Mouse (Mus musculus) forebrain, embryonic 15.5 days (tissue): Measurements from ENCODE around the gene Zfp764. TPM values are rescaled to one million over a fixed set of nuclear protein-coding genes. Genes with fewer than 3 reads are reported as not detected.

Experiments used
- ATAC-seq: fragments of 200-750 bp; cut with Nextera tagmentation; replicated peaks from 2 replicates; pipeline ENCODE4 v1.8.0; 2017; ENCODE audit warnings: mild to moderate bottlenecking, moderate TSS enrichment, moderate library complexity
- H3K27ac ChIP-seq: fragments of 300-500 bp; sonication (generic); replicated peaks from 2 replicates; pipeline ENCODE4 v1.5.1; 2015; ENCODE audit warnings: mild to moderate bottlenecking, inconsistent platforms
- H3K27me3 ChIP-seq: fragments of 300-500 bp; sonication (generic); 2 replicates; pipeline ENCODE4 v1.6.1; 2015; ENCODE audit warnings: inconsistent platforms
- H3K36me3 ChIP-seq: fragments of 300-500 bp; sonication (generic); 2 replicates; pipeline ENCODE4 v1.6.1; 2015; ENCODE audit warnings: mild to moderate bottlenecking, inconsistent platforms
- H3K4me1 ChIP-seq: fragments of 300-500 bp; sonication (generic); 2 replicates; pipeline ENCODE4 v1.6.1; 2015; ENCODE audit warnings: inconsistent platforms
- H3K4me2 ChIP-seq: fragments of 300-500 bp; sonication (generic); replicated peaks from 2 replicates; pipeline ENCODE4 v1.6.1; 2015; ENCODE audit warnings: mild to moderate bottlenecking, inconsistent platforms
- H3K4me3 ChIP-seq: fragments of 300-500 bp; sonication (generic); 2 replicates; pipeline ENCODE4 v1.5.1; 2015; ENCODE audit warnings: mild to moderate bottlenecking, inconsistent platforms
- H3K9ac ChIP-seq: fragments of 300-500 bp; sonication (generic); replicated peaks from 2 replicates; pipeline ENCODE4 v1.6.1; 2015; ENCODE audit warnings: mild to moderate bottlenecking, inconsistent platforms
- H3K9me3 ChIP-seq: fragments of 300-500 bp; sonication (generic); 2 replicates; pipeline ENCODE4 v1.6.1; 2016; ENCODE audit warnings: inconsistent platforms
- WGBS: fragments of 180-500 bp; shearing (Covaris S2); methylation state at CpG from one replicate; pipeline ENCODE4 v1.1.7; 2015; ENCODE audit warnings: mixed read lengths; 5-methylcytosine and 5-hydroxymethylcytosine counted together
- polyA plus RNA-seq: library from polyadenylated mRNA; unstranded; fragments of >200 nt; fragmentation: Nextera tagmentation; extraction: Ambion mirVana; gene quantifications from 2 replicates; pipeline ENCODE4 v1.2.1, GENCODE M21; 2015

The Zfp764 gene
- polyA plus RNA-seq, 1 experiment from 2014 or later: 6.1 TPM

DNA sequence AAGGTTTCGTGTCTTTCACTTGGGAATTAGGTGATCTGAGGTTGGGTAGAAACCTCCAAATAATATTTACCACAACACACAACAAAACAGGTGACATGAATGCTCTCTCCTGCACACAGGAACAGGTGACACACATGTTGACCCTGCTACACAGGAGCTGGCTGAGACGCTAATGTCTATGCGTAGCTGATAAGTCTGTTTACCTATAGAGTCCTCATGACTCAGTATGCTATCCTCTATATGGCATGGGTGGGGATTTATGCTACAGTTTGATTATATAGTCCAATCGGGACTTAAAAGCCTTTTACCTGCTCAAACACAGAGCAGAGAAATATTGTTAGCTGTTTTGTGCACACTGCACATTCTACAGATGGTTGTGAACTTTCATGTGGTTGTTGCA is 46.4 kb downstream of the Zfp764 start:
- WGBS: 84% methylated on average over 4 of the region's 4 CpGs
- H3K27ac ChIP-seq: no peak overlapping the region
- peaks cover 3% of the 10 kb centered on the region; the same call in 1 of the 2 replicates for H3K27me3 ChIP-seq
- H3K4me1 ChIP-seq: peaks cover 17% of the 10 kb centered on the region
- no peak overlapping the region for H3K4me2 ChIP-seq
- H3K36me3 ChIP-seq: no peaks in the 10 kb centered on the region
- ATAC-seq: no peak
- H3K4me3 ChIP-seq: no peak overlapping the region
- H3K9me3 ChIP-seq: no peaks in the 10 kb centered on the region
- no peak overlapping the region for H3K9ac ChIP-seq

DNA sequence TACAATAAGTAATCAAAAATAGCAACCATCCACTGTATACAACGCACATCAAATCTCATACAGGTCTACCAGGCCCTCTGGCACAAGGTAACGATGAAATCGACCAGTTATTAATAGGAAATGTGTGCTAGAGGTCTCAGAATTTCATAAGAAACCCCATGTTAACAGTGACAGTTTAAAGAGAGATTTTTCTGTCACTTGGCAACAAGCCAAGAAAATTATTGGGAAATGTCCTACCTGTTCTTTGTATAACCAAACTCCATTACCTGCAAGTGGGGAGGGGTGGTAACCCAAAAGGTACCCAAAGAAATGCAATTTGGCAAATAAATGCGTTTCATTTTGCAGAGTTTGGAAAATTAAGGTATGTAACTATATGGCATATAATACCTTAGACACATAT is 48.1 kb downstream of the Zfp764 start:
- Histone ChIP-seq H3K4me3 (no peak overlapping the region), H3K4me2 (no peak overlapping the region), H3K9ac (no peak overlapping the region), H3K36me3 (no peaks in the 10 kb centered on the region), H3K27ac (no peak overlapping the region), H3K4me1 (peaks cover 6% of the 10 kb centered on the region), H3K27me3 (peaks cover 3% of the 10 kb centered on the region; the same call in 1 of the 2 replicates), H3K9me3 (no peaks in the 10 kb centered on the region)
- WGBS: 71% methylated on average over 4 of the region's 4 CpGs
- no peak for ATAC-seq

DNA sequence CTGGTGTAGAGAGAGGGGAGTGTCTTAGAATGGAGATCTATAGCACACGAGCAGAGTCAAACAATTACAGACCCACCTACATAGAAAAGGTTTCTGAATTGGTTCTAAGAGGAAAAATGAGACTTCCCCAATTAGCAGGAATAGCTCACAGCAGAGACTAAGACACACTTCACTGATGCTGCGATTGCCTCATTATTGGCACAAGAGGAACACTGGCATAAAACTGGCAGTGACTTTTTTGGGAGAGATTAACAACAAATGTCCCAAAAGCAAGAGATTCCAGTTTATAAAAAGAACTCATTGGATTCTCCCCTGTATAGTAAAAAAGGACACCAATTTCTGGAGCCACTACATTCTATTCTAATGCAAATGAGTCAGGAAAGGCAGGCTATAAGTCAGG is 48.8 kb downstream of the Zfp764 start:
- WGBS: 23% methylated on average over 2 of the region's 2 CpGs
- H3K27ac ChIP-seq: no peak overlapping the region
- no peak overlapping the region for H3K4me2 ChIP-seq
- H3K27me3 ChIP-seq: peaks cover 3% of the 10 kb centered on the region; the same call in 1 of the 2 replicates
- H3K9me3 ChIP-seq: no peaks in the 10 kb centered on the region
- no peaks in the 10 kb centered on the region for H3K36me3 ChIP-seq
- no peak for ATAC-seq
- H3K4me1 ChIP-seq: peaks cover 2% of the 10 kb centered on the region; the same call in 1 of the 2 replicates
- no peak overlapping the region for H3K4me3 ChIP-seq
- H3K9ac ChIP-seq: no peak overlapping the region

DNA sequence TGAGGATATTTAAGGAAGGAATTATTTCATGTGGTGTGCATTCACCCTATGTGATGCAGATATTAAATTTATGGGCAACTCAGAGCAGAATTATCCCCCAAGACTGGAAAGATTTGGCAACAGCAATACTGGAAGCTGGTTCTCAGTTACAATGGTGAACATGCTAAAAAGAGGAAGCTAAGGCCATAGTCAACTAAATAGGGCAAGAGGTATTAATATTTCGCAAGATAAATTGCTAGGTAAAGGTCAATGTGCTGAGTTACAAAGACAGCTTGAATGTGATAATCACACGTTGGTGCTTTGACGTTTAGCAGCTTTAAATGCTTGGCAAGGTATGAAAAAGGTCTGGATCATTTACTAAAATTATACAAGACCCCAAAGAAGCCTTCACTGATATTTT is 50.8 kb downstream of the Zfp764 start:
- no peak for ATAC-seq
- 65% methylated on average over 3 of the region's 3 CpGs for WGBS

More for the DNA sequence above, 50.8 kb downstream of the Zfp764 start:
- Histone ChIP-seq H3K4me1 (no peaks in the 10 kb centered on the region), H3K9ac (no peak overlapping the region), H3K9me3 (no peaks in the 10 kb centered on the region), H3K27me3 (peaks cover 3% of the 10 kb centered on the region; the same call in 1 of the 2 replicates), H3K4me3 (no peak overlapping the region), H3K4me2 (no peak overlapping the region), H3K36me3 (no peaks in the 10 kb centered on the region), H3K27ac (no peak overlapping the region)

Other genes with a start within 250 kb of the Zfp764 start
- 86.7 and 91.5 TPM in 2 replicates for gene Cd2bp2, start 210.8 kb downstream of the Zfp764 start, polyA plus RNA-seq
- 33.6 and 35.1 TPM in 2 replicates for gene Tbc1d10b, start 198.4 kb downstream of the Zfp764 start, polyA plus RNA-seq
- gene Mylpf, start 197.9 kb downstream of the Zfp764 start, polyA plus RNA-seq: 6.1 and 6.3 TPM in 2 replicates
- 70.7 and 71.5 TPM in 2 replicates for gene Zfp553, start 173.8 kb downstream of the Zfp764 start, polyA plus RNA-seq
- gene Sept1, start 173.7 kb downstream of the Zfp764 start, polyA plus RNA-seq: 21.8 and 27.8 TPM in 2 replicates
- gene Zfp771, start 162.5 kb downstream of the Zfp764 start, polyA plus RNA-seq: 65.2 and 65.9 TPM in 2 replicates
- gene Dctpp1, start 146.1 kb downstream of the Zfp764 start, polyA plus RNA-seq: 159 and 166 TPM in 2 replicates
- 48.7 and 49.5 TPM in 2 replicates for gene Sephs2, start 132.8 kb downstream of the Zfp764 start, polyA plus RNA-seq
- 0.22 and 0.28 TPM in 2 replicates for gene Itgal, start 110.6 kb downstream of the Zfp764 start, polyA plus RNA-seq
- gene Zfp768, start 61.2 kb downstream of the Zfp764 start, polyA plus RNA-seq: 12.1 and 12.7 TPM in 2 replicates
- gene Zfp747, start 30.8 kb downstream of the Zfp764 start, polyA plus RNA-seq: 7.6 and 8.9 TPM in 2 replicates
- 4.8 and 5.5 TPM in 2 replicates for gene 9130019O22Rik, start 19.7 kb downstream of the Zfp764 start, polyA plus RNA-seq
- gene E430018J23Rik, start 13.2 kb downstream of the Zfp764 start, polyA plus RNA-seq: 5.4 and 5.9 TPM in 2 replicates
- gene Zfp688, start 15.2 kb upstream of the Zfp764 start, polyA plus RNA-seq: 27.8 and 29.5 TPM in 2 replicates
- 16.2 and 17.1 TPM in 2 replicates for gene Zfp689, start 42.3 kb upstream of the Zfp764 start, polyA plus RNA-seq
- 48.5 and 50.9 TPM in 2 replicates for gene Prr14, start 52.8 kb upstream of the Zfp764 start, polyA plus RNA-seq
- 12.7 and 13.2 TPM in 2 replicates for gene Fbrs, start 72.4 kb upstream of the Zfp764 start, polyA plus RNA-seq
- gene Srcap, start 105.2 kb upstream of the Zfp764 start, polyA plus RNA-seq: 54.1 and 64.2 TPM in 2 replicates
- gene Gm42715, start 112.8 kb upstream of the Zfp764 start, polyA plus RNA-seq: 17.2 and 17.7 TPM in 2 replicates
- gene Tmem265, start 154.6 kb upstream of the Zfp764 start, polyA plus RNA-seq: 3.7 and 5.3 TPM in 2 replicates
- 59.7 and 62.3 TPM in 2 replicates for gene Phkg2, start 166.5 kb upstream of the Zfp764 start, polyA plus RNA-seq
- gene Ccdc189, start 181.8 kb upstream of the Zfp764 start, polyA plus RNA-seq: 11.8 TPM in 2 replicates
- 51.1 and 52.4 TPM in 2 replicates for gene Rnf40, start 181.9 kb upstream of the Zfp764 start, polyA plus RNA-seq
- 18.7 and 18.9 TPM in 2 replicates for gene Zfp629, start 209.0 kb upstream of the Zfp764 start, polyA plus RNA-seq